Mouse (Mus musculus) inflammation-experienced regulatory T-cells (primary cell): ENCODE measurements around the gene Mob1b. TPM values are rescaled to one million over a fixed set of nuclear protein-coding genes. Genes with fewer than 3 reads are reported as not detected.

Experiments used
- polyA plus RNA-seq, 2 experiments: library from polyadenylated mRNA; unstranded; fragments of 100-300 nt; shearing (Covaris generic); gene quantifications; one replicate each; pipeline ENCODE4 v1.2.1; 2017

Gene Mob1b
- polyA plus RNA-seq: 10 to 100 TPM; 14.1 to 14.8 TPM

GRCm38 (mm10) chr5:88720116-88721002, at the start of gene Mob1b:
Gene Mob1b (plus strand): TSS chr5:88720855.

GRCm38 (mm10) chr5:88675443-88676387, 44.9 kb upstream of the Mob1b start, which contains the start of gene Grsf1:
Gene Grsf1 (minus strand): TSS chr5:88676171.

GRCm38 (mm10) chr5:88764987-88765481, 44.4 kb downstream of the Mob1b start, which contains the start of gene Dck:
Gene Dck (plus strand): TSS chr5:88764996.

Other genes starting within 250 kb of the Mob1b start
- gene Enam, start 232.9 kb upstream of the Mob1b start, polyA plus RNA-seq: not detected
- 1 to 10 TPM in 1 of 2 experiments, under 1 TPM in 1; 0.41 to 1.8 TPM for gene Jchain, start 193.0 kb upstream of the Mob1b start, polyA plus RNA-seq
- gene Utp3, start 166.4 kb upstream of the Mob1b start, polyA plus RNA-seq: 100 to 1,000 TPM in 1 of 2 experiments, 10 to 100 TPM in 1; 95.4 to 106 TPM
- gene Rufy3, start 155.8 kb upstream of the Mob1b start, polyA plus RNA-seq: 10 to 100 TPM in 1 of 2 experiments, 1 to 10 TPM in 1; 7.3 to 10.9 TPM
- 10 to 100 TPM; 49.2 to 60.7 TPM for gene Grsf1, start 44.7 kb upstream of the Mob1b start, polyA plus RNA-seq
- 10 to 100 TPM; 62.5 to 70.2 TPM for gene Dck, start 44.1 kb downstream of the Mob1b start, polyA plus RNA-seq
- gene Slc4a4, start 166.0 kb downstream of the Mob1b start, polyA plus RNA-seq: under 1 TPM; 0.14 to 0.91 TPM